Mouse (Mus musculus) embryonic facial prominence, embryonic 13.5 days (tissue): Measurements from ENCODE around the gene Taf10. TPM values are rescaled to one million over a fixed set of nuclear protein-coding genes. Genes with fewer than 3 reads are reported as not detected.
"Not testable (repeated sequence)": the region's sequence is repeated elsewhere in the genome, so short reads cannot be mapped to it uniquely, and the experiment has no call there.

ENCODE experiments used
- ATAC-seq: fragments of 200-750 bp; cut with Nextera tagmentation; 2 replicates; pipeline ENCODE4 v1.8.0; 2017; ENCODE audit warnings: low read depth; ENCODE audit not compliant: insufficient number of reproducible peaks, insufficient read depth, low FRiP score, low TSS enrichment
- H3K27ac ChIP-seq: fragments of 300-500 bp; sonication (generic); 2 replicates; pipeline ENCODE4 v1.5.1; 2015; ENCODE audit warnings: moderate library complexity, mild to moderate bottlenecking, inconsistent platforms
- H3K27me3 ChIP-seq: fragments of 300-500 bp; sonication (generic); 2 replicates; pipeline ENCODE4 v1.6.1; 2015; ENCODE audit warnings: mild to moderate bottlenecking, inconsistent platforms
- H3K36me3 ChIP-seq: fragments of 300-500 bp; sonication (generic); 2 replicates; pipeline ENCODE4 v1.6.1; 2015; ENCODE audit warnings: mild to moderate bottlenecking, inconsistent platforms
- H3K4me1 ChIP-seq: fragments of 300-500 bp; sonication (generic); 2 replicates; pipeline ENCODE4 v1.6.1; 2015; ENCODE audit warnings: inconsistent platforms
- H3K4me2 ChIP-seq: fragments of 300-500 bp; sonication (generic); 2 replicates; pipeline ENCODE4 v1.6.1; 2015; ENCODE audit warnings: moderate library complexity, mild to moderate bottlenecking, inconsistent platforms
- H3K4me3 ChIP-seq: fragments of 300-500 bp; sonication (generic); 2 replicates; pipeline ENCODE4 v1.5.1; 2015; ENCODE audit warnings: mild to moderate bottlenecking, inconsistent platforms
- H3K9ac ChIP-seq: fragments of 300-500 bp; sonication (generic); 2 replicates; pipeline ENCODE4 v1.6.1; 2015; ENCODE audit warnings: mild to moderate bottlenecking, inconsistent platforms
- H3K9me3 ChIP-seq: fragments of 300-500 bp; sonication (generic); 2 replicates; pipeline ENCODE4 v1.6.1; 2016; ENCODE audit warnings: inconsistent platforms
- WGBS: fragments of 180-500 bp; shearing (Covaris S2); methylation state at CpG from one replicate; pipeline ENCODE4 v1.1.7; 2015; ENCODE audit warnings: mixed read lengths; 5-methylcytosine and 5-hydroxymethylcytosine counted together
- polyA plus RNA-seq: library from polyadenylated mRNA; unstranded; fragments of >200 nt; fragmentation: Nextera tagmentation; extraction: Ambion mirVana; gene quantifications from 2 replicates; pipeline ENCODE4 v1.2.1, GENCODE M21; 2015

The Taf10 gene
- polyA plus RNA-seq, 1 experiment from 2014 or later = 126 TPM

DNA sequence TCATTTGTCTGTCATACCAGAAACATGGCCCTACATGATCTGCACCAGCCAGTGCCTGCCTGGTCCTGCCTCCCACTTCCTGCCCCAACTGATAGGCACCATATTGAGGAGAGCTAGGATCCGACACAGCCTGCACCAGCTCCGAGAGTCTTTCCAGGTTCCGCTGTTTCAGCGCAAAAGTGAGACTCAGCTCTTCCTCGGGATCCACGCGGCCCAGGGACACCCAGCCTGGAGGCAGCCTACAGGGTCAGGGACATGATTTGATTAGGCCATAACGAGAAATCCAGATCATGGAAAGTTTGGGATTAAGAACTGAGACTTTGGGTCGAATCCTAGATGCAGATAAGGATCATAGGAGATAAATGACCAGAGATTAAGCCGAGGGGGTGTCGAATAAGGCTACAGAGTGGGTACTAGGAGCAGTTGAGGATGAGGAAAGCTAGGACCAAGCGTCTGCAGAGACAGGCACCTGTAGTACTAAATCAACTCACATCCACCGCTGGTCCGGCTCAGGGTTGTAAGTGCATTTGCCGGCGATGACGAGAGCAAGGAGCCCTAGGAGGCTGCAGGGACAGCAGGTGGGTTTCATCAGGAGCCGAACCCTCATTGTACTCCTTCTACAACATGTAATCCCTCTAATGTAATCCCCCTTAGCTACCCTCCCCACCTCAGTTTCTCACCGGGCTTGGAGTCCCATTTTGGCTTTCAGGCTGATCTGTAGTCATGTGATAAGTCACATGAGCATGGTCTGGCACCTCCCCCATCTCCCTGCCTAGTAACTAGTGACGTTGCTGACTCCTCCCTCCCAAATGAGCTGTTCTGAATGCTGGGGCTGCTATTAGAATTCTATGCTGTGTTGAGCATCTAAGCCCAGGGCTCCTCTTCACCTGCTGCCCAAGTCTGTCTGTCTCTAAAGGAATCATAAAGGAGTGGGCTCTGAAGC is 7.6 kb upstream of the Taf10 start, which contains the start of gene Tpp1:
Gene Tpp1, minus strand, starts transcription at position 745 of the 943 bp plus-strand sequence.
- Histone ChIP-seq H3K4me3 (peak within 1 kb of the TSS; percentile 59), H3K4me2 (peak within 1 kb of the TSS; percentile 77), H3K27ac (peak within 1 kb of the TSS; percentile 39; the same call in 1 of the 2 replicates), H3K27me3 (no peaks in the 10 kb centered on the region), H3K4me1 (peaks cover 9% of the 10 kb centered on the region), H3K9ac (peak within 1 kb of the TSS; percentile 78), H3K36me3 (peaks cover 68% of the 10 kb centered on the region), H3K9me3 (no peaks in the 10 kb centered on the region)
- peak; percentile 85 for ATAC-seq
- 22% methylated on average over 20 of the region's 20 CpGs for WGBS

- Histone ChIP-seq H3K36me3 (peaks cover 39% of the 10 kb centered on the region), H3K9ac (no peak overlapping the region), H3K4me1 (peaks cover 17% of the 10 kb centered on the region), H3K9me3 (no peaks in the 10 kb centered on the region), H3K27ac (no peak overlapping the region), H3K27me3 (no peaks in the 10 kb centered on the region), H3K4me2 (no peak overlapping the region), H3K4me3 (no peak overlapping the region)
- 80% methylated on average over 2 of the region's 2 CpGs for WGBS
- ATAC-seq = no peak
These were observed 3.6 kb upstream of the Taf10 start for GRCm38 (mm10) chr7:105747776-105748175.

DNA sequence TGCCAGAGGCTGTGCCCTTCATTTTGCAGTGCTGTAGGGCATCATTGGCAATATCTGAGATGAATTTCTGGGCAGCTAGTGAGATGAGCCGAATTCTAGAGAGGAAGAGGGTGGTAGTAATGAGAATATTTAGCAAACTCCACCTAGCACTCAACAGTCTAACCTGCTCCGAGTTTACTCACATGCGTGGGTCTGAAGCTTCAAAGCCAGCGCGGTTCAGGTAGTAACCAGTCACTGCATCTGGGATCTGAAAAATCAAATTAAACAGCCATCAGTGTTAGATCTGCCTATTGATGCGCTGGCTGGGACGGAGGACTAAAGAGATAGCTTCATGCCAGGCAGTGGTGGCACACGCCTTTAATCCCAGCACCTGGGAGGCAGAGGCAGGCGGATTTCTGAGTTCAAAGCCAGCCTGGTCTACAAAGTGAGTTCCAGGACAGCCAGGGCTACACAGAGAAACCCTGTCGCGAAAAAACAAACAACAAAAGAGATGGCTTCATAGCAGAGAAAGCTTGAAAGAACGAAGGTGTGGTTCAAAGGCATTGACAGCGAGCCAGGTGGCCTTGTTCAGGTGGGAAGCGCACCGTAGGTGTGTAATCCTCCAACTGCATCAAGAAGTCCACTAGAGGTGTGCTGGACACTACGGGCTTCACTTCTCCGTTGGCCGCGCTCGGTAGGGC is 775 bp downstream of the Taf10 start:
- Histone ChIP-seq H3K36me3 (peaks cover 55% of the 10 kb centered on the region), H3K4me2 (peak overlapping the region; percentile 85), H3K4me3 (peak overlapping the region; percentile 95), H3K4me1 (peaks cover 22% of the 10 kb centered on the region), H3K27ac (peak overlapping the region; percentile 80; the same call in 1 of the 2 replicates), H3K9ac (peak overlapping the region; percentile 96)
- ATAC-seq, H3K27me3 ChIP-seq, H3K9me3 ChIP-seq: not testable (repeated sequence)
- WGBS = 33% methylated on average over 20 of the region's 20 CpGs

GRCm38 (mm10) chr7:105742539-105743215 is 1.5 kb downstream of the Taf10 start:
- H3K27ac ChIP-seq, H3K9me3 ChIP-seq, H3K9ac ChIP-seq, ATAC-seq, H3K27me3 ChIP-seq: not testable (repeated sequence)
- H3K36me3 ChIP-seq = peaks cover 47% of the 10 kb centered on the region
- peaks cover 27% of the 10 kb centered on the region for H3K4me1 ChIP-seq
- H3K4me2 ChIP-seq = peak overlapping the region; percentile 85; the same call in 1 of the 2 replicates
- peak overlapping the region; percentile 95; the same call in 1 of the 2 replicates for H3K4me3 ChIP-seq
- WGBS = 86% methylated on average over 7 of the region's 7 CpGs

DNA sequence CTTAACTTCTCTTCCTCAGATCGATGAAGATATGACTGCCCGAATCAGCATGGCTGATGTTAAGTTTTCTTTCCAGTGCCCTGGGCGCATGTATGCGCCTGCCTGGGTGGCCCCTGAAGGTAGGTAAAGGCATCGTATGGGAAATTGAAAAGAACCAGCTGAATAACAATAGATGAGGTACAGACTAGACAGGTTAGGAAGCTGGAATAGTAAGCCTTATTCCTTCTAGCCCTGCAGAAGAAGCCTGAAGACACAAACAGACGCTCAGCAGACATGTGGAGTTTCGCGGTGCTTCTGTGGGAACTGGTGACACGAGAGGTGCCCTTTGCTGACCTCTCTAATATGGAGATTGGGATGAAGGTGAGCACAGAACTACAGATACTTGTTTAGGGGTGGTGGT is 2.2 kb downstream of the Taf10 start:
- no peak overlapping the region for H3K4me2 ChIP-seq
- H3K9ac ChIP-seq = no peak overlapping the region
- peaks cover 32% of the 10 kb centered on the region for H3K4me1 ChIP-seq
- H3K9me3 ChIP-seq = no peaks in the 10 kb centered on the region
- H3K36me3 ChIP-seq = peaks cover 43% of the 10 kb centered on the region
- H3K4me3 ChIP-seq = no peak overlapping the region
- H3K27ac ChIP-seq = no peak overlapping the region
- H3K27me3 ChIP-seq = no peaks in the 10 kb centered on the region
- ATAC-seq = no peak
- WGBS = 90% methylated on average over 9 of the region's 9 CpGs

DNA sequence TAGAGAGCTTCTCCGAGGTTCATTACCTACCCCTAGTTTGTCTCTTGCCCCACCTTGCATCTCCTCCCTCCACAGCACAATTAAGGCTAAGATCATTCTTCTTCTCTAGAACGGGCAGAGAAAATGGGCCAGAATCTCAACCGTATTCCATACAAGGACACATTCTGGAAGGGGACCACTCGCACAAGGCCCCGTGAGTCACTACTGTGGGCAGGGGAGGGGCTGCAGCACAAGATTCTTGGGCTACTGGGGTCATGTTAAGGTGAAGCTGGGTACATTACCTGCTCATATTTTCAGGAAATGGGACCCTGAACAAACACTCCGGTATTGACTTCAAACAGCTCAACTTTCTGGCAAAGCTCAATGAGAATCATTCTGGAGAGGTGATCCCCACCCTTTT is 3.3 kb downstream of the Taf10 start:
- no peak for ATAC-seq
- H3K9ac ChIP-seq = no peak overlapping the region
- H3K27me3 ChIP-seq = no peaks in the 10 kb centered on the region
- peaks cover 35% of the 10 kb centered on the region for H3K36me3 ChIP-seq
- H3K9me3 ChIP-seq = no peaks in the 10 kb centered on the region
- H3K27ac ChIP-seq = no peak overlapping the region
- peaks cover 32% of the 10 kb centered on the region for H3K4me1 ChIP-seq
- H3K4me2 ChIP-seq = no peak overlapping the region
- 83% methylated on average over 6 of the region's 6 CpGs for WGBS
- no peak overlapping the region for H3K4me3 ChIP-seq

DNA sequence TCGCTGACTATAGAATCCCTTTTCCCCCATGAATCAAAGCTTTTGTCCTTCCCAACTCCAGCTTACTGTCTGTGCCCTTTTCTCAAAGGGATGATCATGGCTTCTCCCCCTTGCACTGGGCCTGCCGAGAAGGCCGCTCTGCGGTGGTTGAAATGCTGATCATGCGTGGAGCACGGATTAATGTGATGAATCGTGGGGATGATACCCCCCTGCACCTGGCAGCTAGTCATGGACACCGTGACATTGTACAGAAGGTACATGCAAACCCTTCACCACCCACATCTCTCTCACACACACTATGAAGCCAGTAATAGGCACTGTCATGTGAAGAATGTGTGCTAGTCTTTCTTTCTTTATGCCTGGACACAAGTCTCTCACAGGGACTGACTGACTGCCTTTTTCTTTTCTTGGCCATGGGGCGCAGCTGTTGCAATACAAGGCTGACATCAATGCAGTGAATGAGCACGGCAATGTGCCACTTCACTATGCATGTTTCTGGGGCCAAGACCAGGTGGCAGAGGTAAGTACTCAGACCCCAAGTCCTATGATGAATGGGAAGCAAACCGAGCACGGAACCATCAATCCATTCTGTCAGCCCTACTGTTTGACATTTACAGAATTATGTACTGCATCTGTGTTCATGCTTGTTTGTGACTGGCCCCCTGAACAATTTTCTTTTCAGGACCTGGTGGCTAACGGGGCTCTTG is 3.9 kb downstream of the Taf10 start:
- WGBS = 85% methylated on average over 13 of the region's 13 CpGs
- H3K36me3 ChIP-seq = peaks cover 35% of the 10 kb centered on the region
- H3K9ac ChIP-seq = no peak overlapping the region
- ATAC-seq = no peak
- no peaks in the 10 kb centered on the region for H3K27me3 ChIP-seq
- H3K27ac ChIP-seq = no peak overlapping the region
- H3K4me3 ChIP-seq = no peak overlapping the region
- H3K4me1 ChIP-seq = peaks cover 37% of the 10 kb centered on the region
- no peaks in the 10 kb centered on the region for H3K9me3 ChIP-seq
- no peak overlapping the region for H3K4me2 ChIP-seq

DNA sequence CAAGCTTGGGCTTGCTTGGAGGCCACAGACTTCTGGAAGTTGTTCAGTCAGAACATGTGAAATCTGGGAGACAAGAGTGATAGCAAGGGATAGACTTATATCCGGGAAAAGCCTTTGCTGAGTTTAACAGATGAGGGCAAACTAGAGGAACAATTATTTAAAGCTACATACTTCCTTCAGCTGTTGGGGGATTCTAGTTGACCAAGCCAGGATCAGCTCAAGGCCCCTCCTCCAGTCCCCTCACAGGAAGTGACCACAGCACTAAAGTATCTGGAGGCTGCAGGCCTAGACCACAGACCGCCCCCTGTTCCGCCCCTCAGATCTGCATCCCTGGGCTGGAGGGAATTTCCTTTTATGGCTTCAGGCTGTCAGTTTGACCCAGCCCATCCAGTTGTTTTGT is 5.2 kb downstream of the Taf10 start:
- Histone ChIP-seq H3K36me3 (peaks cover 45% of the 10 kb centered on the region), H3K9me3 (no peaks in the 10 kb centered on the region), H3K27ac (peak overlapping the region; percentile 78), H3K27me3 (no peaks in the 10 kb centered on the region), H3K4me2 (peak overlapping the region; percentile 79), H3K4me1 (peaks cover 42% of the 10 kb centered on the region), H3K4me3 (peak overlapping the region; percentile 19), H3K9ac (peak overlapping the region; percentile 32; the same call in 1 of the 2 replicates)
- WGBS = 12% methylated on average over 3 of the region's 3 CpGs
- no peak for ATAC-seq

DNA sequence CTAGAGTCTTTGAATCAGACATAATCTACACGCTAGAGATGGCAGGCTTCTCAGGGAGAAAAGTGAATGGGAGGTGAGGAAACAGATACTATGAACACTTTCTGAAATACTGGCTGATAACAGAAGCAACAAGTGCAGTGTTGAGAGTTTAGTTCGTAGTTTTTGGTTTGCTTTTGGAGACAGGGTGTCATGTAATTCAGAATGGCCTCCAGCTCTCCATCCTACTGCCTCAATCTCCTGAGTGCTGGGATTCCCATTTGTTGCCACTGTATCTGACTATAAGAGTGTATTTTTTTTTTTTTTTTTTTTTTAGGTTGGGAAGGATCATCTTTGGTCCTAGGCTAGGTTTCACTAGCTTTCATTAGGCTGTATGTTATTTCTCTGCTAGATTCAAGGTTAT is 5.9 kb downstream of the Taf10 start:
- H3K9me3 ChIP-seq = no peaks in the 10 kb centered on the region
- H3K27ac ChIP-seq = peak overlapping the region; percentile 78
- ATAC-seq = no peak
- H3K4me3 ChIP-seq = peak overlapping the region; percentile 74
- H3K4me1 ChIP-seq = peaks cover 38% of the 10 kb centered on the region
- H3K9ac ChIP-seq = peak overlapping the region; percentile 44; the same call in 1 of the 2 replicates
- H3K4me2 ChIP-seq = peak overlapping the region; percentile 79
- H3K27me3 ChIP-seq = no peaks in the 10 kb centered on the region
- 60% methylated on average over 2 of the region's 2 CpGs for WGBS
- H3K36me3 ChIP-seq = peaks cover 52% of the 10 kb centered on the region

GRCm38 (mm10) chr7:105737648-105738047 is 6.5 kb downstream of the Taf10 start:
- H3K4me3 ChIP-seq = peak overlapping the region; percentile 74
- WGBS = 29% methylated on average over 3 of the region's 3 CpGs
- peaks cover 53% of the 10 kb centered on the region for H3K36me3 ChIP-seq
- no peaks in the 10 kb centered on the region for H3K27me3 ChIP-seq
- no peaks in the 10 kb centered on the region for H3K9me3 ChIP-seq
- no peak overlapping the region; the same call in 1 of the 2 replicates for H3K27ac ChIP-seq
- H3K9ac ChIP-seq = peak overlapping the region; percentile 92
- no peak for ATAC-seq
- H3K4me1 ChIP-seq = peaks cover 34% of the 10 kb centered on the region
- H3K4me2 ChIP-seq = peak overlapping the region; percentile 79
